Mouse (Mus musculus): Measurements from ENCODE around the gene Zpbp2. TPM values are rescaled to one million over a fixed set of nuclear protein-coding genes. Genes with fewer than 3 reads are reported as not detected.
A peak's percentile ranks its signal among the peaks of the same experiment; 100 is the strongest.
"Not testable (repeated sequence)": the region's sequence is repeated elsewhere in the genome, so short reads cannot be mapped to it uniquely, and the experiment has no call there.

Gene Zpbp2
- total RNA-seq, 2 experiments from 2014 or later = not detected

DNA sequence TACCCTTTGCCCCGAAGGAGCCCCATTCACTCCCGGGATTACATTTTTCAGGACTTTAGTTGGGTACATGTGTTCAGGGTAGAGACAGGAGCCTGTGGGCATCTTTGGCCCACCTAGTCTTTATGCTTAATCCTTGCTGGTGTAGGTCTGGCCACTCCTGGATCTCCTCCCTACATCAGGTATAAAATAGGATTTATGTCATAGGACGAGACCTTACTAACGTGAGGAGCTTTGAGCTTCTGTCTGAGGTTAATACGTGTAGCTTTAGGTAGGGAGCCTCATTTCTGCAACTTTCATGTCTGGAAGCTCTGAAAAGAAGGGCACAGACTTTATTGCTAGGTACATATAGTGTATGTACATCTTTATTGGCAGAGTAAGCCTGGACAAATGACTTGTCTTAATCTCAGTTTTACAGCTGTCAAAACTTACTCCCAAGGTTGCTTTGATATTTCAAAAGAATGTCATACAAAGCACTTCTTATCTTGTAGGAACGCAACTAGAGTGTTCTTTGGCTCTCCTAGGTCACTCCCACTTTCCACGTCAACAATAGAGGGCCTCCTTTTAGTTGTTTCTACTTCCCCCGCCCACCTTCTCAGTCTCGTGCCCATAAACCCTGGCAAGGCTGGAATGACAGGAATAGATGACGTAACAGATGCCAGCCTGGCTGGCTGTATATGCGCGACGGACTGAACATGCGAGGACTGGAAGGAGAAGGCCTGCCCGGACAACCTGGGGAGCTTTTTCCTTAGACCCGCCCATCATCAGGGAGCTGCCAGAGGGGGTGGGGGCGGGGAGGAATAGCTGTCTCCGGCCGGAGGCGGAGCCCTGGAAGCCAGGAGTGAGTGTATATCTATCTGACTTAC, 37.0 kb downstream of the Zpbp2 start:
- peak; percentile 21 to 31 for DNase-seq (ENCODE audit: extremely low spot score in 1 of 2, low spot score in 1 of 2)

DNA sequence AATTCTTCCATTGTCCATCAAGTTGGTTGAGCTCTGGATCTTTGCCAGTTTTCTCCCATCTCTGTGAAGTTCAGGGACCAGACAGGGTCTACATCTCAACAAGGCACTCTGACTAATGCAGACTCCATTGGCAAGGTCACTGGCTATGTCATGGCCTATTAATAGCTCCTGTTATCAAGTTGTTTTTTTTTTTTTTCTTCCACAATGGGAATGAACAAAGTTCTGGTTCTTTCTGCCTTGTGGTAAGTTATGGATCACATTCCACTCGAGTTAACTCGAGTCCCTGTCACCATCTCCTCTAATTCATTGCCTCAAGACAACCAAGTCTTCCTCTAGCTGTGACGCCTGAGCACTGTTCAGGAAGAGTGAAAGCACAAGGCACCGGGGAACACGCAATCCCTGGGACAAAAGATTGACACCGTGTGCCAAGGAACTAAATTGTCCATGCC, 38.0 kb downstream of the Zpbp2 start:
- no peak for DNase-seq (ENCODE audit: extremely low spot score in 1 of 2, low spot score in 1 of 2)

DNA sequence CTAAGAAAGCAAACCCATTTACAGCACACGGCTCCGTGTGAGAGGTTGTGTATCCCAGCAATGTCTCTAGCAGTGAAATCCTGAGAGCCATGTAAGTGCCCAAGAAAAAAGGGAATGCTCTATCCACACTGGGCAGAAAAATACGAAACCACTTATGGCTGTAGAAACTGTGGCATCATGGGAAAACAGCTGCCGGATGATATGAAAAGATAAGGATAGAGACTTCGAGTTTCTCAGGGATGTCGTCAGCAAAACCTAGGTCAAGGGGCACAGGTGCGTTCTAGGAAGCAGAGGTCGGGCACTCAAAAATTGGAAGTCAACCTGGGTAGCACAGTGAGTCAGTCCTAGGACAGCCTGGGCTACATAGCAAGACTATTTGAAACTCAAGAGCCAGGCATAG, 38.4 kb downstream of the Zpbp2 start:
- DNase-seq (ENCODE audit: extremely low spot score in 1 of 2, low spot score in 1 of 2) = no peak

DNA sequence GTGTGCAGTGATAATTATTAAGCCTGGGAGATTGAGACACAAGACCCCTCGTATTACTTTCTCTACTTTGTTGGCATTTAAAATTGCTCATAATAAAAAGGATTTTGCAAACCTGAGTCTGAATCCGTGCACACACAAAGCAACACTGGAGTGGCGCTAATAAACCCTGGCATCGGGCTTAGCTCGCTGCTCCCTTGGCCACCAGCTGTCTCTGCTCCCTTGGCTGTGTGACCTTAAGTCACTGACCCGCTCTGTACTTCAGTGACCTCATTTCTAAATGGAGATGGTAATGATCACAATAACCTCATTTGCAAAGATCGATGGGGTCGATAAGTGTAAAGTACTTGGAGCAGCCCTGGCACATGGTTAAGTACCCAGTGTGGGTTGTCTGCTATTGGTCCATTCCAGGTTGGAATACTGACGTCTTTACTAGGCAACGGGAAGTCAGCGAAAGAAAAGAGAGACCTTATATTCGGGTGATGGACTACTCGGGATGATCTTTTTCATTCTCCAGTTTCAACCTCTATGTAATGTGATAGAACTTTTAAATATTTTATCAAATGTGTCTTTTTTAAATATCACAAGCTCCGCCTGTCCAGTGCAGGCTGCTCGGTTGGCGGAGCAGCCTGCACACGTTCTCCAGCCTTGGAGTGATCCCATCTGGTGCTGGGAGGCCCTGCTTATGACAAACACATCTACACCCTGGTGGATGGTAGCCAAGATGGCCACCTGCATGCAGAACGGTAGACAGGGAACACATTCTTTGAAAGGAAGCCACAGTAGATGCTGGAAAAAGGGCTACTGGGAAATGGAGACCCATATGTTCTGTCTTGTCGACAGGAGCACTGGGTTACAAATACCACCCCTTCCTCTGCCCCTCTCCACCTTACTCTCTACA, 39.9 kb downstream of the Zpbp2 start:
- no peak for DNase-seq (ENCODE audit: extremely low spot score in 1 of 2, low spot score in 1 of 2)

DNA sequence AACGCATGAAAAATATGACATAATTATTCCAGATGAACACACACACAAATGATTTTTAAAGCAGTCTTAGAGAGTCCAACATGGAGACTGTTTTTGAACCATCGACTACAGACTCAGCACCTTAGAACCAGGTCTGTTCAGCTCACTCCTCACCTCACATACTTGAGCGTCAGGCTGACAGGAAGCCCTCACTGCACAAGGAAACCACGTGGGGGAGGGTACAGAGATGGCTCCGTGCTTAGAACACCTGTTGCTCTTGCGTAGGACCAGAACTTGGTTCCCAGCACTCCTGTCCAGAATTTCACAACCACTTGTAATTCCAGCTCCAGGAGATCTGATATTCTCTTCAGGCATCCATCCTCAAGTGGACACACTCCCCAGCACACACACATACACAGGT, 44.1 kb downstream of the Zpbp2 start:
- no peak for DNase-seq (ENCODE audit: extremely low spot score in 1 of 2, low spot score in 1 of 2)

DNA sequence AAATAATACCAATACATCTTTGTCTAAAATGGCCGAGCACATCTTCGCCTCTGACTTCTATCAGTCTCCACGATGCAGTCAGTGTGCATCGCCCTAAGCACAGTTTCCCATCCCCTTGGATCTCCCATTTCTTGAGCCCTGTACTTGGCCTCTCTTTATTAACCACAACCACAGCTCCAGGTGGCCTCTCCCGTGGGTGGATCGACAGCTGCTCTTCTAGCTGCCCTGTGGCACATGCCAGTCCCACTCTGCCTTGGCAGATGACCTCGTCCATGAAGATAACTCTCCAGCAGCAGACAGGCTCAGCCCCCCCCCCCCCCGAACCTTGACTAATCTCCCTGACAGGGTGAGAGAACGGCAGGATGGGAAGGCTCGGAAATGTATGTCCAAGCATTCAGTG, 44.6 kb downstream of the Zpbp2 start:
- DNase-seq (ENCODE audit: extremely low spot score in 1 of 2, low spot score in 1 of 2) = no peak

DNA sequence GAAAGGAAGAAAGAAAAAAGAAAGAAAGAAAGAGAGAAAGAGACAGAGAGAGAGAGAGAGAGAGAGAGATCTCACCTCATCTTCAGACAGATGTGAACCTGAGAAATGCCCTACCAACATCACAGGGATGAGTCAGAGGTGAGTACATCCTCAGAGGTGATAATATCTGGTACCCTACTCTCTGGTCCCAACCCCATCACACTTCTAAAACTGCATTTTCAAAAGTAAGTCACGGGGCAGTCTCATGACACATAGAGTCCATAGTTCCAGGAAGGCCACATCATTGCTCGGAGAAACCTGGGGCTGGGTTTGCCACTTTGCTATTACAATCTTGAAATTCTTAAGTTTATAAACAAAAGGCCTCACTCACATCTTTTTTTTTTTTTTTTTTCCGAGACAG, 45.1 kb downstream of the Zpbp2 start:
- no peak for DNase-seq (ENCODE audit: extremely low spot score in 1 of 2, low spot score in 1 of 2)

GRCm38 (mm10) chr11:98597363-98597762, 46.5 kb downstream of the Zpbp2 start:
- DNase-seq (ENCODE audit: extremely low spot score in 1 of 2, low spot score in 1 of 2) = peak in 1 of 2 experiments; percentile 57

GRCm38 (mm10) chr11:98597991-98598390, 47.1 kb downstream of the Zpbp2 start, which contains the start of gene Lrrc3c:
Lrrc3c (plus strand) TSS chr11:98598291.
- DNase-seq (ENCODE audit: extremely low spot score in 1 of 2, low spot score in 1 of 2) = no peak

GRCm38 (mm10) chr11:98598851-98599290, 48.0 kb downstream of the Zpbp2 start:
- DNase-seq (ENCODE audit: extremely low spot score in 1 of 2, low spot score in 1 of 2) = no peak

- no peak for DNase-seq (ENCODE audit: extremely low spot score in 1 of 2, low spot score in 1 of 2)
Observed at GRCm38 (mm10) chr11:98599291-98599690, 48.4 kb downstream of the Zpbp2 start.

- DNase-seq (ENCODE audit: extremely low spot score in 1 of 2, low spot score in 1 of 2) = no peak
Observed at GRCm38 (mm10) chr11:98602090-98602690, 51.3 kb downstream of the Zpbp2 start.

- DNase-seq (ENCODE audit: extremely low spot score in 1 of 2, low spot score in 1 of 2) = no peak
Observed at GRCm38 (mm10) chr11:98603953-98604352, 53.1 kb downstream of the Zpbp2 start.

GRCm38 (mm10) chr11:98604911-98605310, 54.0 kb downstream of the Zpbp2 start:
- DNase-seq (ENCODE audit: extremely low spot score in 1 of 2, low spot score in 1 of 2) = not testable (repeated sequence)

- DNase-seq (ENCODE audit: extremely low spot score in 1 of 2, low spot score in 1 of 2) = no peak
Observed at GRCm38 (mm10) chr11:98606763-98607162, 55.9 kb downstream of the Zpbp2 start.

Other genes starting within 250 kb of the Zpbp2 start
- 100 to 1,000 TPM; 139 to 148 TPM for gene Neurod2, start 221.4 kb upstream of the Zpbp2 start, total RNA-seq (2021)
- gene Ppp1r1b, start 202.7 kb upstream of the Zpbp2 start, total RNA-seq (2021) = 10 to 100 TPM; 45.4 to 49.9 TPM
- 10 to 100 TPM; 31.5 to 34.3 TPM for gene Stard3, start 192.7 kb upstream of the Zpbp2 start, total RNA-seq (2021)
- under 1 TPM; 0.66 to 0.76 TPM for gene Tcap, start 167.3 kb upstream of the Zpbp2 start, total RNA-seq (2021)
- gene Pnmt, start 164.6 kb upstream of the Zpbp2 start, total RNA-seq (2021) = not detected
- 1 to 10 TPM; 8.9 to 9.6 TPM for gene Pgap3, start 150.6 kb upstream of the Zpbp2 start, total RNA-seq (2021)
- 1 to 10 TPM; 1.4 to 3.5 TPM for gene Erbb2, start 138.6 kb upstream of the Zpbp2 start, total RNA-seq (2021)
- gene Mien1, start 112.1 kb upstream of the Zpbp2 start, total RNA-seq (2021) = 100 to 1,000 TPM in 1 of 2 experiments, 10 to 100 TPM in 1; 92.2 to 104 TPM
- 1 to 10 TPM; 1.4 to 2.1 TPM for gene Grb7, start 104.7 kb upstream of the Zpbp2 start, total RNA-seq (2021)
- under 1 TPM in 1 of 2 experiments, not detected in 1; 0.52 TPM for gene Ikzf3, start 5.1 kb upstream of the Zpbp2 start, total RNA-seq (2021)
- 10 to 100 TPM; 47.7 to 57.5 TPM for gene Ormdl3, start 36.3 kb downstream of the Zpbp2 start, total RNA-seq (2021)
- not detected for gene Lrrc3c, start 47.2 kb downstream of the Zpbp2 start, total RNA-seq (2021)
- gene Gm12355, start 74.6 kb downstream of the Zpbp2 start, total RNA-seq (2021) = 10 to 100 TPM; 10.4 to 12.4 TPM
- not detected for gene Gsdma3, start 75.3 kb downstream of the Zpbp2 start, total RNA-seq (2021)
- under 1 TPM in 1 of 2 experiments, not detected in 1; 0.20 TPM for gene Gsdma2, start 95.7 kb downstream of the Zpbp2 start, total RNA-seq (2021)
- not detected for gene Gsdma, start 113.3 kb downstream of the Zpbp2 start, total RNA-seq (2021)
- gene Psmd3, start 131.5 kb downstream of the Zpbp2 start, total RNA-seq (2021) = 100 to 1,000 TPM; 127 to 128 TPM
- not detected for gene Csf3, start 150.2 kb downstream of the Zpbp2 start, total RNA-seq (2021)
- gene Med24, start 178.3 kb downstream of the Zpbp2 start, total RNA-seq (2021) = 100 to 1,000 TPM; 118 to 130 TPM
- gene Thra, start 189.5 kb downstream of the Zpbp2 start, total RNA-seq (2021) = 1,000 to 10,000 TPM; 1,027 to 1,094 TPM
- 10 to 100 TPM; 78.1 to 92.2 TPM for gene Nr1d1, start 224.2 kb downstream of the Zpbp2 start, total RNA-seq (2021)
- gene Msl1, start 244.4 kb downstream of the Zpbp2 start, total RNA-seq (2021) = 100 to 1,000 TPM; 170 to 176 TPM